Mouse (Mus musculus) left cerebral cortex, adult 8-10 months (tissue): Measurements from ENCODE around the gene Arntl. TPM values are rescaled to one million over a fixed set of nuclear protein-coding genes. Genes with fewer than 3 reads are reported as not detected.

Experiments
- DNase-seq, 2 experiments: peaks; one replicate each; pipeline ENCODE4 v3.0.0; 2022; ENCODE audit warnings: low spot score in 2 of 2
- total RNA-seq, 4 experiments: library from RNA; stranded (reverse); gene quantifications; 2 replicates each; pipeline ENCODE4 v1.2.4; 2022

The Arntl gene
- total RNA-seq, 4 experiments from 2014 or later, result 29.6 to 37.8 (median 30.6) TPM

DNA sequence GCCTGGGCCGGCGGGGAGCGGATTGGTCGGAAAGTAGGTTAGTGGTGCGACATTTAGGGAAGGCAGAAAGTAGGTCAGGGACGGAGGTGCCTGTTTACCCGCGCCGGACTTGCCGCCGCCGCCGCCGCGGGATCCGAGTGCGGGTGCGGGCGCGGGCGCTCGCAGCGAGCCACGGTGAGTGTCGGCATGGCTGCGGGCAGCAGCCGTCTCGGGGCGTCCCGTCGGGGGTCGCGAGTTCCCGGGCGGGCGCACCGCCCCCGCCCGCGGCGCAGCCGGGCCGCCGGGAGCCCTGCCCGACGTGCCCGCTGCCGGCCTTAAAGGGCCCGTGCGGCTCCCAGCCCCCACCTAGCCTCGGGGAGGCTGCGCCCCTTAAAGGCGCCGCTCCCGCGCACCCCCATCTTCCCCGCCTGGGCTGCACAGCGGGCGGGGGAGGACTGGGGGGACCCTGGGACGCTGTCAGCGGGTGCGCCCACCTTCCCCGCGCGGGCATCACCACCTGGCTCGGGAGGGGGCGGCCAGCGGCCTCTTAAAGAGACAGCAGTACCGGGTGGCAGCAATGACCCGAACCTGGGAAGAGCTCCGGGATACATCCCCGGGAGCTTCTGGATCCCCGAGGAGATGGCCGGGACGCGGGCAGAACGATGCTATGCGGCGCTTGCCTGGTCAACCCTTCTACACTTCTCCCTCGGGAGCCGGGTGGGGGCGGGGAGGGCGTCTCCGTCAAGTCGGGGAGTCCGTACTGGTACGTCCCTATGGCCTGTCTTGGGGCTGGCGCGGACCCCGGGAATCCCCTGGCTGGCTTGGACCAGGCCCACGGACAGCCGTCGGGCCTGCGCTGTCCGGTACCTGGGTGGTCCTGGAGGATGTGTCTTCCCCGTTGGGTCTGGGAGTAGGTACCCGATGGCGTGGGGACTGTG lies 464 bp downstream of the Arntl start:
- peak; percentile 54 to 73 for DNase-seq

DNA sequence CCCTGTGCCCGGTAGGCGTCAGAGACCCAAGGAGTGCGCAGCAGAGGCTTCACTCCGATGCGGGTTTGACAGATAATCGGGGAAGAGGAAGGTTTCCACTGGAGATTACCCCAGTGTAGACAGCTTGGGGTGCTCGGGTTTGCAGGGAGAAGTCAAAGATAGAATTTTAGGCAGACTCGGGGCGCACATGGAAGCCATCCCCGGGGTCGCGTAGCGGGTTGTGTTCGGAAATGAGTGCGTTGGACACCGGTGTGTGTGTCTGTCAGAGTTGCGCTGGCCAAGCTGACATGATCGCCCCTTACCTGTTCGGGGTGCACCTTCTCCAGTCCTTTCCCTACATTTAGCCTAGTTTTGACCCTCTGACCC lies 1.1 kb downstream of the Arntl start:
- no peak for DNase-seq

DNA sequence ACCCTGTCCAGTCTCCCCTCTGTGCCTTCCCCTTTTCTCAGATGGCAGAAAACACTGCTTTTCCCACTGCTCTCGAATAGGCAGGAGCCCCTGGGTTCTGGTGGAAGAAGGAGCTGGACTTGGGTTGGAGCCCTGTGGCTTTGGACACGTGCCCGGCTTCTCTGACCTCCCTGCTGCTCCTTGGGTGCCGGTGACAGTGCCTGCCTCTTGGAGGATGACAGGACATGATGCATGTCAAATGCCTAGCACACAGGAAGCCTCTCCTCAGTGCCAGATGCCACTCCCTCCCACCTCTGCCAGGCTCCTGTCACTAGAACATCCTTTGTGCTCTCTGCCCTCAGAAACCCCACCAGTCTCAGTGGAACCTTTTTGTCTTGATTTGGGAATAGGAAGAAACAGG lies 3.2 kb downstream of the Arntl start:
- DNase-seq, result no peak

DNA sequence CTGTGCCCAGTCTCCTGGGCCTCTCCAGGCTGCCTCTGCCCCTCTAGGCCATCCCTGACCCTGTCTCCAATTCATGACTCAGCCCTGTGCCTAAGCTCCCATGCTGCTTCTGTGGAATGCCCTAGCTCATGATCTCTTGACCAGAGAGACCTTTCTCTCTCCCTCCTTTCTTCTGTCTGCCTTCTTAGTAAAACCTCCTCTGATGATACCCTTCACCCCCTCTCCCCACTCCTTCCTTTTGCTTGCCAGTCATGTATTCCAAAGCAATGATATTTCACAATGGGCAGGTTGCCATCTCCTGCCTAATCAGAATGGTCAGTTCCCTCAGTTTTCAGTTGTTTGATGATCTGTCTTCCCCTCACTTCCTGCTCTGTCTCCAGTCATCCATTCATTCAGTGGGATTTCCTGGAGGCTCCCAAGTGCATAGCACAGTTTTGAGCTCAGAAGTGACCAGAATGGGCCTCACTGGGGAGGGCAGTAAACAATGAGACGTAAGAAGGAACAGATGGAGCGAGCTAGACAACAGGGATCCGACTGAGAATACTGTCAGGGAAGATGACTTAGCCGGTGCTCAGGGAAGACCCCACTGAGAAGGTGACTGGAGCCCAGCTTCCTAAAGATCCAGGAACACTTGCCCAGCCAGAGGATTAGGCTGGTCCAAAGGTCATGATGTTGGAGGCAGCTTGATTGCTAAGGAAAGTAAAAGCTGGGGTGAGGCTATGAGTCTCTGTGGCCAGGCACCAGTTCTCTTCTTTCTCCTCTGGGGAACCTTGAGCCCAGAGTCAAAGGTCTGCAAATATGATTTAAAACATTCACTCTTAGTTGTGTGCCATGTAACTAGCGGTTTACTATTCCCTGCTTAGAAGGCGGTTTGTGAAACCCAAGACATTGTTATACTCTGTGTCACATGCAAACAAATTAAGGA lies 7.2 kb downstream of the Arntl start:
- no peak for DNase-seq

DNA sequence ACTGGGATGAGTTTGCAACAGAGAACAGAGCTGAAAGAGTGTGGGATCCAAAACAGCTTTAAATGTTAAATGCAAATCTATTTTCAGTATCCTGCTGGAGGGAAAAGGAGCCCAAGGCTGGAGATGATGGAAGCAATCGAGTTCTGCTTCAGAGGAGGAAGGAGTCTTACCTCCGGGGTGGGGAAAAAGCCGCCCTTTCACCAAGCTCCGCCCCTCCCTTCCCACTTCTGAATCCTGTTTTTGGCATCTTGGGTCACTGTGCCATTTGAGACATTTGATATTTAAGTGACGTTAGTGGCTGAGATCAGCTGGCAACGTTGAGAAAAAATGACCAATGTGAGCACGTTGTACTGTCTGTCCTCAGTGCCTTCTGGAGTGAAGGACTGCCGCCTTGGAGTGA lies 8.9 kb downstream of the Arntl start:
- DNase-seq, result peak in 1 of 2 experiments; percentile 41

DNA sequence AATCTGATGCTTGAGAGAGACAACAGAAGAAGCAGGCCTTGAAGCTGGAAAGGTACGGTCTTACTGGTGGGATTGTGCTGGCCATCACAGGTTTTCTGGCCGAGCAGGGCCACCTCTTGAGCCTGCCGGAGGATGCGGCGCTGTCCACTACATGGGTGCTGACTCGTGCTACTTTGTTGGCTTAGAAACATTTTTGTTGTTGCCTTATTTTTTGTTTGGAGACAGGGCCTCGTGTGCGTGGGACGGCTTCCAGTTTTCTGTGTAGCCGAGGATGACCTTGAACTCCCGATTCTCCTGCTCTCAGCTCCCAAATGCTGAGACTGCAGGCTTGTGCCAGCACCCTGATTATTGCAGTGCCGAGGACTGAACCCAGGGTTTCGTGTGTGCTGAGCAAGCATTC lies 12.2 kb downstream of the Arntl start:
- no peak for DNase-seq

DNA sequence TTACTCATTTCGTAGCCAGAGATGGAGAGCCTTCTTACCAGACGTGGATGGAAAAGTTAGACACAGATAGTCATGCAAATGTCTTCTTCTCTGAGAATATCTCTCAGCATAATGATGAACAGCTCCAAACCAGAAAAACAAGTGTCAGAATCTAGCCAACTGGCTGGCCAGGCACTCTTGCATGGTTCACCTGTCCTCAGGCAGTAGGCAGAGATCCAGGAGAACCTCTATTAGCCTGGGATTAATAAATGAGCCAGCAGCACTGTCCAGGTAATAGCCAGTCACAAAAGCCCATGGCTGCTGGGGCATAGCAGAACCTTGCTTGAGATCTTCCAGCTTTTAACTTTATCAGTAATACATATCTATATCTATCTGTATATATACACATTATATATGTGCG lies 12.6 kb downstream of the Arntl start:
- no peak for DNase-seq

DNA sequence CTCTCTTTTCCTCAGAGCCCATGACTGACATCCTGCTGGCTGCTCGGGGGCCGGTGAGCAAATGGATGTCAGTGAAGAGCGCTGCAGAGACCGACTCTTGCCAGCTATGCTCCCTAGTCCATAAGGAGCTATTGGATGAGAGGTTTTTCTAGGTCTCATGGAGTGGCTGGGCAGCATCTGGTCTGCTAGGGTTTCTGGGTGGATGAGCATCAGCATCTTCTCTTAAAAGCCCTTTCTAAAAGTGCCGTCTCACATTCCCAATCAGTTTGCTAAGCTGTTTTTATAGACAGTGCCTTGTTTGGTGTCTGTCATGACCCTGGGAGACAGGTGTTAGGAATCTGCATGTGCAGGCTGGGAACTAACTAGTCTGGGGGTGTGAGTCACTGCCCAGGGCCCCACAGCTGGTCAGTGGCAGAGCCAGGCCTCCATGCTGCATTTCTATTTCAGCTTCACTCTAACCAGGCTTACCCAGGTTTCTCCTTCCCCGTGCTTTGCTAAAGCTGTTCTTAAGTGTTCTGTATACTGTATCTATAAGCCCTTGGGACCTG lies 13.5 kb downstream of the Arntl start:
- no peak for DNase-seq

DNA sequence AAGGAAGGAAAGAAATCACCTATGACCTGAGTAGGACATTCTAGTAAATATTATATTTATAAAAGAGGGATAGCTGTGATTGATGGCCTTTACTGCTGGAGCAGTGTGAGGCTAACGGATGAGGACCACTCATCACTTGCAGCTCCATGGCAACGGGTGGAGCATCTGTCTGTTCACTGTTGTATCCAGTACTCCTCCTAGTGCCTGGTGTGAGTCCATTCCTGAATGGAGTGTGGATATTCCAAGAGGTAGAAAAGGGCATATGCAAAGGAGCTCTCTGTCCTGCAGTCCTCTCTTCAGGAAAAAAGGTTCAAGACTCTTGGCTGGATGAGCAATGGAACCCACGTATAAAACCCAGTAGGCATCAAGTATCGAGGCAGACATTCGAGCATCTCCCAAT lies 15.6 kb downstream of the Arntl start:
- no peak for DNase-seq

DNA sequence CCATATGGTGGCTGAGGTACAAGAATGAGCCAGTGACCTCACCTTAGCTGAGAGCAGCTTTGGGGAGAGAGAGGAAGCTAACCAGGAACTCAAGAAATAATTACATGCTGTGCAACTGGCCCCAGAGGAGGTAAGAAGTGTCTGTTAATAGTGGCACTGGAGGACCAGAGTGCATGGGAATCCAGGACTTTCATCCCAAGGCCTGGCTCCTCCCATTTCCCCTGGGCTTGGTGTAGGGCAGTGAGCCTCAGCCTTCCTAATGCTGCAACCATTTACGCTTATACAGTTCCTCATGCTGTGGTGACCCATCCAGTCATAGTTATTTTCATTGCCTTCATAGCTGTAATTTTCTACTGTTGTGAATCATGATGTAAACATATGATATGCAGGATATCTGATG lies 17.4 kb downstream of the Arntl start:
- no peak for DNase-seq

DNA sequence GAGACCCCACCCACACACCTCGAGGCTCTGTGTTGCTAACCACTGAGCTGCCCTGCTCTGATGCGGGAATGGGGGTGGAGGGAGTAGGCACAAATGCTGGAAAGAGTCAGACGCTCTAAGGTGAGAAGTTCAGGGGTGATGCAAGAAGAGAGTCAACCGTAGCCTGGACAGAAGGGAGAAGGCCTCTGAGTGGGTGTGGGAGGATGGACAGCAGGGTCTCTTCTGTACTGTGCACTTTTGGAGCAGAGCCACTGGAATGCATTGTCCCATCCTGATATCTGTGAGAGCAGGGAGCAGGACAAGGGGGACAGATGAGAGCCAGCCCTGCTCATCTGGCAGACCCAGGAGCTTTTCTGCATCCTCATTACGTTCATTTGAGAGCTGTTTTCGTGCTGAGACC lies 21.2 kb downstream of the Arntl start:
- no peak for DNase-seq

DNA sequence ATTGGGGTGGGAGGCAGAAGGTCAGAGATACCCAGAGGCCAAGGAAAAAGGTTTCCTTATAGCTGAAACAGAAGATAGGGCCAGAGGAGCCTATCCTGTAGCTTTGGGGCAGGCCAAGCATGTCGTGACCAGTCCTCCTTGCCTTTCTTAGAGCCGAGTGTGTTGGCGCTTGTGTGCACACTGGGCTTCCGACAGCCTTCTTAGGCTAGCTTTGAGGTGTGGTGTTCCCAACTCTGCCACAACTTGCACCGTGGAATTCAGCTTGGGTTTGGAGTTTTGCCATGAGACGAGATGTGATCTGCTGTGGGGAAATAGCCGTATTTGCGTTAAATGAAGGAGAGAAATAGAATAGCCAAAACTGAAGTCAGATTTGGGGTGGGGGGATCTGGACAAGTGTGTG lies 28.9 kb downstream of the Arntl start:
- DNase-seq, result no peak

DNA sequence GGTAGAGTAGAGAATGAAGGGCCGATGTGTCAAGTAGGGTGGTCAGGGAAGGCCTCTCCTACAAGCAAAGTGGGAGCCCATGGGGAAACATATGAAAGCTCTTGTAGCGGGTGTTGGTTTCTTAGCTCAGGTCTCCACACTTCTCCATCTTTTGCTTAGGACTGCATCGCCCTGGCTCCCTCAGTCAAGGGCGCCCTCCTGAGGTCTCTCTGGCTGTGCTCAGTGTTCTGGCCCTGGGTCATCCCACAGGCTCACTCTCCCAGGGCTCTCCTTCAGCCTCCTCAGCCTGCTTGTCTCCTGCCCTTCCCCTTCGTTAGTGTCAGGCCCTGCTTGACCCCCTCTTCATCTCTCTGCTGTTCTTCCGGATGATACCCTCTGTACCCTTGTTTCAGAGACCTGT lies 31.1 kb downstream of the Arntl start:
- DNase-seq, result no peak

DNA sequence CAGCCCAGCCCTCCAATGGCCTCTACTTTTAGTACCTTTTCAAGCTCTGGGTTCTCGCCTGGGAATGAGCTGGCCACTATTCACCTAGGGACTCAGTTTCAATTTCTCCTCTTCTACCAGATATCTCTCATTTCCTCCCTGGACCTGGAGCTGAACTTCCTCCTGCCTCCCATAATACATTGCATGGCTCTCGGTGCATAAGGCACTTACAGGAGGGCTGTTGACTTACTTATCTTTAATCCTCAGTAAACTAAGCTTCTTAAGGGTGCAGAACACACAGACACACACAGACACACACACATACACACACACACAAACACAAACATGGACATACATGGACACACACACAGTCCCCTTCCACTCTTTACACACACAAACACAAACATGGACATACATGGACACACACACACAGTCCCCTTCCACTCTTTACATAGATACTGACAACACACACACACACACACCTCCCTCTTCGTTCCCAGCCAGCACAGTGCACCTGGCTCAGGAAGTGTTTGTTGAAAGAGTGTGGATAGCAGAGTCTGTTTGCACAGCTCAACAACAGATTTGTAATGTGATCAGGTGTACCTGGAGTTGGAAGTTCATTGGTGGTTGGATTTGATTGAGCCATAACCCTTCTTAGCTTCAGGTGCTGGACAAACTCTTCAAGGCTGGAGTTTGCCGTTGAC lies 32.3 kb downstream of the Arntl start:
- no peak for DNase-seq

DNA sequence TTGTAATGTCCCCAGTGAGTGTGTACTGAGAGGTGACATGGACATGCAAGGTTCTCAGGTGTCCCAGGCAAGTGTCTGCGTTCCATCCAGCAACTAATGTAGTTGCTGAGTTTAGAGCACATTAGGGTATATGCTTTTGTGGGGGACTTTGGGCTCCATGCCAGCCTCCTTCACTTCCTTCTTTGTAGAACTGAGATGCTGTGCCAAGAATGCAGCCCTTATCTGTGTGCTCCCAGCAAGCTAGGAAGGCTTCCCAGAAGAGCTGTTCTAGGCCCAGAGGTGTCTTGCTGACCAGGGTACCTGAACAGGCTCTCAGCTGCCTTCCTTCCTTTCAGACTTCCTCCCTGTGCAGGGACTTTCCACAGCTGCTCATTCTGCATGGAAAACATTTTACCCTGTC lies 33.2 kb downstream of the Arntl start:
- no peak for DNase-seq

DNA sequence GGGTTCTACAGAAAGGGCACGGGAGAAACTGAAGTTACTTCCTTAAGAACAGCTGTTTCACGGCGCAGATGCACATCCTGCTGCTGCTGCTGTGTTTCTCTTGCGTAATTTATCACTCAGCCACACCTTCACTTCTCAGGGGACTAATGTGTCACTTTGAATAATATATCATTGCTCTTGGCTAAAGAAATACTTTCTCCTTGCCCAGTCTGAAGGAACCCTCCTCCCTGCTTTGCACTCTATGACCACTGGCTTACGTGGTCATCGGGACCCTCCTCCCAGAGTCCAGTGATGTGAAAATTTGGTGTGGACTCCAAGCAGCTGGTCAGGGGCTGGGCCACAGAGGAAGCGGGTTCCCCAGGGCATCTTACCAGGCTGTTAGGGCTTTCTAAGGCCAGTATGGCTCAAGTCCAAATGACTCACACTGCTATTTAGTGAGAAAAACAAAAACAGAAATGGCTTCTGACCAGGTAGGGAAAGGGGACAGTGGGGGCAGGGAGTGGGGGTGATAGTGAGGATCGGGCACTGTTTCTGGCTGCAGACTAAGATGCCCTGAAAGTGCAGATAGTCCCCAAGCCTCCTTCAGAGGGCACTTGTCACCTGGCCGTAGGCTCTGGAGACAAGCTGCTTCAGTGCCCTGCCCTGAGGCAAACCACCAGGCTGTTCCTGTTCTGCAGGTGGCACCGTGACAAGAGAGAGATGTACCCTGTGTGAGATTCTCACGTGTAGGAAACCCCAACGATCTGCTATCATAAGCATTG lies 34.8 kb downstream of the Arntl start:
- no peak for DNase-seq

DNA sequence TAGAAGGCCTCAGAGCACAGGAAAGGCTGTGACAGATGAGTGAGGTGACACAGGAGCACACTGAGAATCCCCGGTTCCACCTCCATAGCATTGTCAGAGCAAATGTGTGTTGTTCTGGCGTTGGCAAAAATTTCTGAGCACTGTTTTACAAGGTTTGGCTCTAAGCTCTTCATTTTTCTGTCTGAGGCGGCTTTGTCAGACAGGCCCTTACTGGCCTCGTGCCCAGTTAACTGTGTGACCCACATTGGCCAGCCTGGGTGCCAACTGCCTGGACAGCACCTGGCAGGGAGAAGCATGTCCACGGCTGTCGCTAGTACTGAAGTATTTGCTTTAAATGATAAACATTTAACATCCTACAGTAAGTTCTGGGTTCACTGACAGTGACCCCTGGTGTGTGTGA lies 35.4 kb downstream of the Arntl start:
- no peak for DNase-seq

DNA sequence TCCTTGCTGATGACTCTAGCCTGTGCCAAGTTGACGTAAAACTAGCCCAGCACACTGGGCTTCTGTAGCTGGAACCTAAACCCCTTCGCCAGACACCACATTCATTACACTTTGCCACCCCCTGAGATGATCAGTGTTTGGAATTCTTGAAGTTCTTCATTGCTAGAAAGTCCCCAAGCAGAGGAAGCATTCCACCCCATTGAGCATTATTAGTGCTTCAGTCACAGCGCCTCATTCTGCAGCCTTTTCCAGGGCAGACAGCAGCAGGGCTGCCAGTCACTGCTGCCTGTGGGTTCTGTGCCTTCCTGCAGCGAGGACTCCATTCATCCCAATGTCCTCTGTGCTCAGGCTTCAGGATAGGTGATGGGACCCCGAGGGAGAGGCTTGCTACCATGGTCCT lies 37.9 kb downstream of the Arntl start:
- no peak for DNase-seq

DNA sequence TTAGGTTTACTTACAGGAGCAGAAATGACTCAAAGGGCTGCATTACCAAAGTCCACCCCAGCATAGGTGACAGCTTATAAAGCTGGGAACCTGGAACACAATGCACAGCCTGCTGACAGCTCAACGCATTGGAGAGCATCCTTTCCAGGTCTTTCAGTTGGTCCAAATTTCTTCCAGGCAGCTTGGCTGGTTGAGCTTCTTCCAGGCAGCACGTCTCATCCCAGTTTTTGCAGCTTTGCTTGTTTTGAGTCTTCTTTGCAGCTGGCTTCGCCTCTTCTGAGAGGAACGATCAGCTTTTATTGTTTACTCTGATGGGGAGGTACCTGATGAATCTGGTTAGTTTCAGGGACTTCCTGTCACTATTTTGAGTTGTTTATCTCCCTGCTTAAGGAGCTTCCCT lies 39.2 kb downstream of the Arntl start:
- no peak for DNase-seq

DNA sequence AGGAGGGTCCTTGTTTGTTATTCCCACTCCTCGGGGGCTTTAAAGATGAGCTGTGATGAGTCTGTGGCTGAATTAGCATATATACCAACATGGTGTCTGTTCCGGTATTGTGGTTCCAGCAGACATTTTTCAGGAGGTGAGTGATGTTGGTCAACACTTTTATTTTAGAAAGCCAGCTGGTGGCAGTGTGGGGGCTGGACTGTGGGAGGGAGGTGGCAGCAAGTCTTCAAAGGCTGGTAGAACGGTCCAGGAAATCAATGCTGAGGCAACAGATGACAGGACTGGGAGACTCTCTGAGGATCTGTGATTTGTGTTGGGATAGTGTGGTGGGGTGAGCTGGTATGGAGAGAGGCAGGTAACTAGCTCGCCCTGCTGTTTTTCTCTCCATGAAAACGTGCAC lies 39.9 kb downstream of the Arntl start:
- DNase-seq, result peak in 1 of 2 experiments; percentile 79
